Mouse (Mus musculus) spleen, postnatal 36 days (tissue): ENCODE results near the gene Cdc123.

Source experiments
- DNase-seq, 2 experiments: peaks; one replicate each; pipeline ENCODE4 v3.0.0; 2022; ENCODE audit warnings: low spot score in 2 of 2, mixed read lengths in 1 of 2

The Cdc123 gene

GRCm38 (mm10) chr2:5844873-5845631 lies at the start of gene Cdc123, which contains the start of gene Nudt5:
Gene Cdc123, minus strand, starts transcription at chr2:5845164.
Gene Nudt5, plus strand, starts transcription at chr2:5845019.
- peak; percentile 83 to 86 for DNase-seq

- DNase-seq, result no peak
Measured at GRCm38 (mm10) chr2:5894296-5894695, 49.3 kb upstream of the Cdc123 start.

GRCm38 (mm10) chr2:5889412-5889811 lies 44.4 kb upstream of the Cdc123 start:
- no peak for DNase-seq

GRCm38 (mm10) chr2:5888865-5889264 lies 43.9 kb upstream of the Cdc123 start:
- DNase-seq, result no peak

GRCm38 (mm10) chr2:5877446-5877845 lies 32.5 kb upstream of the Cdc123 start:
- no peak for DNase-seq

- no peak for DNase-seq
Measured at GRCm38 (mm10) chr2:5869746-5870145, 24.8 kb upstream of the Cdc123 start.

GRCm38 (mm10) chr2:5867681-5868080 lies 22.7 kb upstream of the Cdc123 start:
- DNase-seq, result no peak

GRCm38 (mm10) chr2:5862834-5863233 lies 17.9 kb upstream of the Cdc123 start, which contains the start of gene Gm13199:
Gene Gm13199, minus strand, starts transcription at chr2:5862934.
- DNase-seq, result no peak

- DNase-seq, result no peak
Measured at GRCm38 (mm10) chr2:5851866-5852265, 6.9 kb upstream of the Cdc123 start.

GRCm38 (mm10) chr2:5851116-5851515 lies 6.2 kb upstream of the Cdc123 start:
- no peak for DNase-seq

- DNase-seq, result no peak
Measured at GRCm38 (mm10) chr2:5845826-5846225, 862 bp upstream of the Cdc123 start.

- DNase-seq, result peak in 1 of 2 experiments; percentile 5
Measured at GRCm38 (mm10) chr2:5844181-5844872, 637 bp downstream of the Cdc123 start.

GRCm38 (mm10) chr2:5840815-5841214 lies 4.1 kb downstream of the Cdc123 start:
- DNase-seq, result no peak

GRCm38 (mm10) chr2:5825265-5825913 lies 19.6 kb downstream of the Cdc123 start:
- no peak for DNase-seq

GRCm38 (mm10) chr2:5824685-5825084 lies 20.3 kb downstream of the Cdc123 start:
- peak in 1 of 2 experiments; percentile 22 for DNase-seq

- DNase-seq, result no peak
Measured at GRCm38 (mm10) chr2:5824213-5824612, 20.8 kb downstream of the Cdc123 start.

GRCm38 (mm10) chr2:5822449-5822848 lies 22.5 kb downstream of the Cdc123 start:
- DNase-seq, result no peak

GRCm38 (mm10) chr2:5821264-5821663 lies 23.7 kb downstream of the Cdc123 start:
- no peak for DNase-seq

GRCm38 (mm10) chr2:5811235-5811782 lies 33.7 kb downstream of the Cdc123 start:
- DNase-seq, result no peak

- no peak for DNase-seq
Measured at GRCm38 (mm10) chr2:5810036-5810718, 34.8 kb downstream of the Cdc123 start.

GRCm38 (mm10) chr2:5806201-5806600 lies 38.8 kb downstream of the Cdc123 start:
- peak; percentile 34 to 50 for DNase-seq

GRCm38 (mm10) chr2:5805228-5805627 lies 39.7 kb downstream of the Cdc123 start:
- no peak for DNase-seq
